Mouse (Mus musculus): ENCODE measurements around the gene Gm10340. TPM values are rescaled to one million over a fixed set of nuclear protein-coding genes. Genes with fewer than 3 reads are reported as not detected.
"Not testable (repeated sequence)": the region's sequence is repeated elsewhere in the genome, so short reads cannot be mapped to it uniquely, and the experiment has no call there.

Gm10340 gene
- not detected for total RNA-seq (2022)

DNA sequence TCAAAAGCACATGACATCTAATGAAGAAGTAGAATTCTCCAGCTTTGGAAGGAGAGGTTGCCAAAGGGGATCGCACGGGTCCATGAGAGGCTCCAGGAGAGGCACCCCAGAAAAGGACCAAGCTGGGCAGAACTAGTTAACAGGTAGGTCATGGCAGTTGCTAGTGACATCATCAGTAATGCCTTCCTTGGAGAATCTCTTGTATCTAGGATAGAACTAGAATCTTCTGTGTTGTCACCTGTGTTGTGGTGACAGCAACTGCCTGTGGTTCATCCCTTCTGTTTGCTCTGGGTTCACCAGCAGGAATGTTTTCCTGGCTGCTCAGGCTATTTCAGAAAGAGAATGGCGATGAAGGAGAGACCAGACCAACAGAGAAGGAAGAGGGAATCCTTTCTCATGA lies at the start of gene Gm10340:
Gm10340 (plus strand) TSS at position 301 of the 400 bp plus-strand sequence.
- not testable (repeated sequence) for DNase-seq (ENCODE audit: low spot score in 2 of 2)

- peak; percentile 7 to 17 for DNase-seq (ENCODE audit: low spot score in 2 of 2)
Observed at GRCm38 (mm10) chr14:3116051-3116450, 17.7 kb upstream of the Gm10340 start.

- DNase-seq (ENCODE audit: low spot score in 2 of 2): not testable (repeated sequence)
Observed at GRCm38 (mm10) chr14:3187955-3188354, 54.2 kb downstream of the Gm10340 start, which contains the start of gene Gm5795. TSS of gene Gm5795 (plus strand) at chr14:3188255.

Other genes starting within 250 kb of the Gm10340 start
- not detected for gene Gm2888, start 104.0 kb upstream of the Gm10340 start, total RNA-seq (2022)
- gene Gm2897, start 84.7 kb upstream of the Gm10340 start, total RNA-seq (2022): under 1 TPM; 0.45 to 0.76 (median 0.61) TPM
- gene Gm5795, start 54.3 kb downstream of the Gm10340 start, total RNA-seq (2022): under 1 TPM in 1 of 4 experiments, not detected in 3; 0.51 TPM
- gene D830030K20Rik, start 74.5 kb downstream of the Gm10340 start, total RNA-seq (2022): 1 to 10 TPM; 4.0 to 6.6 (median 4.6) TPM
- gene Gm2956, start 198.6 kb downstream of the Gm10340 start, total RNA-seq (2022): 1 to 10 TPM in 1 of 4 experiments, under 1 TPM in 1, not detected in 2; 0.91 to 6.2 TPM

Data from layer of hippocampus, adult 8-10 months (tissue).